Mouse (Mus musculus) ES-E14 (cell line): Measurements from ENCODE around the gene Rad51. TPM values are rescaled to one million over a fixed set of nuclear protein-coding genes. Genes with fewer than 3 reads are reported as not detected.

ENCODE experiments used
- DNase-seq: peaks from one replicate; pipeline ENCODE4 v3.0.0-alpha.2; 2013; ENCODE audit warnings: low read depth, low spot score
- H3K27ac ChIP-seq: 2 replicates; pipeline ENCODE4 v1.5.1; 2012; ENCODE audit warnings: low read depth, mild to moderate bottlenecking, low read length, moderate library complexity, mixed read lengths; ENCODE audit not compliant: poor library complexity, insufficient read depth, severe bottlenecking
- H3K36me3 ChIP-seq: 2 replicates; pipeline ENCODE4 v1.6.1; 2012; ENCODE audit warnings: mild to moderate bottlenecking, low read length, moderate library complexity, mixed read lengths; ENCODE audit not compliant: control insufficient read depth, poor library complexity, insufficient read depth, severe bottlenecking
- H3K4me1 ChIP-seq, 2 experiments: fragments of 150-350 bp in 1 of 2; sonication (generic) in 1 of 2; 2 replicates each; pipeline ENCODE4 v1.6.1; 2012; ENCODE audit warnings: low read length in 2 of 2, mild to moderate bottlenecking in 1 of 2, mixed read lengths in 1 of 2; ENCODE audit not compliant: control insufficient read depth in 2 of 2, insufficient read depth in 2 of 2, poor library complexity in 1 of 2
- H3K4me3 ChIP-seq, 2 experiments: fragments of 150-350 bp in 1 of 2; sonication (generic) in 1 of 2; 2 replicates each; pipeline ENCODE4 v1.5.1; 2012; ENCODE audit warnings: low read length in 2 of 2, low read depth in 1 of 2, mild to moderate bottlenecking in 1 of 2, mixed read lengths in 1 of 2; ENCODE audit not compliant: insufficient read depth in 1 of 2, poor library complexity in 1 of 2, severe bottlenecking in 1 of 2
- H3K9ac ChIP-seq: 2 replicates; pipeline ENCODE4 v1.6.1; 2012; ENCODE audit warnings: low read depth, mild to moderate bottlenecking, low read length, mixed read lengths; ENCODE audit not compliant: poor library complexity, insufficient read depth, severe bottlenecking
- H3K9me3 ChIP-seq: fragments of 150-350 bp; sonication (generic); 2 replicates; pipeline ENCODE4 v1.6.1; 2012; ENCODE audit warnings: low read depth, mild to moderate bottlenecking, low read length; ENCODE audit not compliant: control insufficient read depth, insufficient read depth
- CHD2 ChIP-seq: IDR thresholded peaks from 2 replicates; pipeline ENCODE4 v1.6.1; 2014; ENCODE audit warnings: mild to moderate bottlenecking, low read depth, low read length, inconsistent platforms
- HCFC1 ChIP-seq: IDR thresholded peaks from 2 replicates; pipeline ENCODE4 v1.6.1; 2012; ENCODE audit warnings: low read length, inconsistent platforms, borderline replicate concordance; ENCODE audit not compliant: insufficient read depth
- MAFK ChIP-seq: IDR thresholded peaks from 2 replicates; pipeline ENCODE4 v1.6.1; 2014; ENCODE audit warnings: mild to moderate bottlenecking, low read depth, low read length, inconsistent platforms; ENCODE audit not compliant: insufficient read depth
- ZC3H11A ChIP-seq: IDR thresholded peaks from 2 replicates; pipeline ENCODE4 v1.6.1; 2012; ENCODE audit warnings: low read depth, mild to moderate bottlenecking, inconsistent platforms, low read length, borderline replicate concordance
- ZNF384 ChIP-seq: IDR thresholded peaks from 2 replicates; pipeline ENCODE4 v1.6.1; 2012; ENCODE audit warnings: low read depth, low read length, inconsistent platforms
- in situ Hi-C, 2 experiments: fragments of 600-800 bp; cut with MboI; formaldehyde crosslinking; loops; one replicate each; pipeline ENCODE4 v1.15.1; 2025; ENCODE audit warnings: low sequenced_read_pairs in 2 of 2, inconsistent platforms in 1 of 2; ENCODE audit not compliant: unreplicated experiment in 2 of 2
- total RNA-seq: library from RNA; depleted of rRNA; stranded (reverse); fragments of 300-350 nt; gene quantifications from 2 replicates; pipeline ENCODE4 v1.2.3, GENCODE M21; 2012

The Rad51 gene
- total RNA-seq, 1 experiment, result 42.2 TPM

DNA sequence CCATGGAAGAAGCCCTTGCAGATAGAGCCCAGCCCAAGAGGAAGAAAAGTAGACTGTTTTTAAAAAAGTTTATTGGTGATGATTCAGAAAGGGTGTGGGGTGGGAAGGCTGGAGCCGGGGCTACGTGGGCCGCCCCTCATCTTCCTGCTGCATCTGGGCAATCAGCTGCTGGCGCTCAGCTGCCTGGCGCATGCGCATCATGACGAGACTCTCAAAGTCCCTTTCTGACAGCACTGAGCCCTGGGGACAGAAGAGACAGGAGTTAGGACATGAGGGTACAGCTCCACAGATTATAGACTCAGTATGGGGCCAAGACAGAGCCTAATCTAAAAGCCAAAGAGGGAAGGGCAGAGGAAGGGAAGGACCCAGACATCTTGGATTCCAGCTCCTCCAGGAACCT is 59.9 kb downstream of the Rad51 start:
- no peak overlapping the region for H3K4me3 ChIP-seq
- H3K4me1 ChIP-seq, result peaks cover 0 to 2% of the 10 kb centered on the region in 2 experiments; a peak in 1 of 4 replicates
- no peak for TF ChIP-seq MAFK
- TF ChIP-seq CHD2, result no peak
- TF ChIP-seq HCFC1, result no peak
- TF ChIP-seq ZC3H11A, result no peak
- no peak for TF ChIP-seq ZNF384
- in situ Hi-C loops, result no loop called here
- H3K9me3 ChIP-seq, result no peaks in the 10 kb centered on the region
- H3K36me3 ChIP-seq, result no peaks in the 10 kb centered on the region
- DNase-seq, result no peak
- H3K9ac ChIP-seq, result no peak overlapping the region
- H3K27ac ChIP-seq, result no peak overlapping the region

DNA sequence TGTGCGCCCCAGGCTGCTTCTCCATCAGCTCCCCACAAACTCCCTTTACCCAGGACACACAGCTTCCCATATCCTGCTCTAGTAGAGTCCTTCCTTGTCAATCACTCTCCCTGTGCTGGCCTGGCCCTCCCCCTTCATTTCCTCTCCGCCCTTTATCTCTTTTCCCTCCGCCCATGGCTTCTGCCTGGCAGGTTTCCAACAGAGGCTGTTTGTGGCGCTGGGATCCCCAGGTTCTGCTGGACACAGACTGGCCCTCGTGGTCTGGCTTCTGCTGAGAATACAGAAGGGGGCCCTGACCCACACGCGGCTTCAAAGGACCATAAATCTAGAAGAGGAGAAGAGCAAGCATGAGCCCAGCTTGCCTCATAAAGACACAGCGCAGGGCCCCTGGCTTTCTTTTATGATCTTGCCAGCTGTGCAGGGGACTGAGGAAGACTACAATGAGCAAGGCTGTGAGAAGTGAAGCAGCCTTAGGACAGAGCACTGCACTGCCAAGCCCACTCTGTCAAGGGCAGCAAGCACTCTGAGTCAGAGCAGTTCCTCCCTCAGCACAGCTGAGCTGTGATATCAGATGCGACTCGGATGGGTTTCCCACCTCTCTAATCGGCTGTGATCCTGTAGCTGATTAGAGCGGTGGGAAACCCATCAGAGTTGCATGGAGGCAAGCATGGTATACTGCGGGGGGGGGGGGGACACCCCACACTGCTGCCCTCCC is 60.4 kb downstream of the Rad51 start:
- Histone ChIP-seq H3K36me3 (no peaks in the 10 kb centered on the region), H3K4me3 (no peak overlapping the region), H3K27ac (no peak overlapping the region), H3K9ac (no peak overlapping the region), H3K4me1 (peaks cover 0 to 2% of the 10 kb centered on the region in 2 experiments; a peak in 1 of 4 replicates), H3K9me3 (no peaks in the 10 kb centered on the region)
- DNase-seq, result no peak
- in situ Hi-C loops, result no loop called here
- TF ChIP-seq HCFC1 (no peak), ZC3H11A (no peak), MAFK (no peak), CHD2 (no peak), ZNF384 (no peak)

DNA sequence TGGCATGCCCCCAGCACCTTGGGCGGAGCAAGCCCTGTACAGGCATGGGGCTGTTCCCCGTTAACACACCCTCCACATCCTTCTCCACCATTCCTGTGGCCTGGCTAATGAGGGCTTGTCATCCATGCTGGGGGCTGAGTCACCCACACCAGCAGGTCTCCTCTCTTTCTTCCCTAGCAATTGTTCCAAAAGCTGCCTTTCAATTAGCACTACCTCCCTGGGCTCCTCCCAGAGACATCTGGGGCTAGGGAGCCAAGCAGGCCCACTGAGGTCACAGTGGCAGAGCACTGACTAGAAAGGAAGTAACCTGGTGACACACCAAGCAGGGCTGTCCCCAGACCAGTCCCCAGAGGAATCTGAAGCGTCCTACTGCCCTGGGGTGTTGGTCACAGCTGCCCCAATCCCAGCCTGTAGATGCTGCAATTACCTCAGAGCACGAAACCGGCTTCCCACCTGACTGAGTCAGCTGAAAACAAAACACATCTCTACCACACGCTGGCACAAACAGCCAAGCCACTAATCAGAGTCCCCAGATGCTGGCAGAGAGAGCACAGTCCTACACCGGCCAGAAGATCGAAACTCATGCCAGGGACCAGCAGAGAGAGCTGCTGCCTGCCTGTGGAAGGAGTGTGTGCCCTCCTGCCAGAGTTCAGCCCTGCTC is 61.5 kb downstream of the Rad51 start, which contains the start of gene Gm14137:
Gene Gm14137, plus strand, starts transcription at position 519 of the 661 bp plus-strand sequence.
- no peaks in the 10 kb centered on the region for H3K36me3 ChIP-seq
- no peak within 1 kb of the TSS for H3K9ac ChIP-seq
- in situ Hi-C loops, result no loop called here
- TF ChIP-seq ZC3H11A, result no peak
- TF ChIP-seq MAFK, result no peak
- no peak for TF ChIP-seq CHD2
- TF ChIP-seq ZNF384, result no peak
- no peak for TF ChIP-seq HCFC1
- no peak for DNase-seq
- H3K9me3 ChIP-seq, result no peaks in the 10 kb centered on the region
- no peak within 1 kb of the TSS for H3K4me3 ChIP-seq
- H3K4me1 ChIP-seq, result peaks cover 0 to 2% of the 10 kb centered on the region in 2 experiments; a peak in 1 of 4 replicates
- no peak within 1 kb of the TSS for H3K27ac ChIP-seq

- H3K4me3 ChIP-seq, result no peak overlapping the region
- peaks cover 0 to 2% of the 10 kb centered on the region in 2 experiments; a peak in 1 of 4 replicates for H3K4me1 ChIP-seq
- no peaks in the 10 kb centered on the region for H3K36me3 ChIP-seq
- no peak overlapping the region for H3K27ac ChIP-seq
- in situ Hi-C loops, result no loop called here
- DNase-seq, result no peak
- TF ChIP-seq CHD2 (no peak), ZC3H11A (no peak), MAFK (no peak), HCFC1 (no peak)
- no peaks in the 10 kb centered on the region for H3K9me3 ChIP-seq
- no peak overlapping the region for H3K9ac ChIP-seq
Measured at GRCm38 (mm10) chr2:119174866-119175265, 62.3 kb downstream of the Rad51 start.
